ENCODE assay signal across 7 mouse cellular contexts in the genomic region with DNA sequence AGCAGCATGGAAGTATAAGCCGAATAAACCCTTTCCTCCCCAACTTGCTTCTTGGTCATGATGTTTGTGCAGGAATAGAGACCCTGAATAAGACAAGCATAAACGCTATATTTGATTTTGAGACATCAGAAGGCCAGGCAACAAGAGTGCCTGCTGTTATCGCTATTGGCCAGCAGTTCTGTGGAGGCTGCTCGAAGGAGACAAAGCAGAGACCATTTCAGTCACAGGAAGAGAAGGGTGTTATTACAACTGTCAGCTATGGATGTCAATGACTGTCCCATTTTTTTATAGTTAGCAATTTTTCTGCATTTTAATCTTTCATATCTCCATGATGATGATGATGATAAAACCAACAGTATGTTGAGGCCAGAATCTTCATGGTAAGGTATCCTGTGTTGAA.
"Had no signal": no experiment of that assay in that cellular context is flagged by ENCODE, and none has a peak within 500 bp of the region (broad histone marks: within the 10 kb centered on the region; RNA-seq: fewer than 3 reads in every experiment).

No protein-coding gene starts in this region.

- H3K9me3 ChIP-seq: intestine, embryonic 15.5 days; limb, embryonic 12.5 days; lung, embryonic 15.5 days; midbrain, embryonic 15.5 days had no signal

- H3K4me3 ChIP-seq: intestine, embryonic 15.5 days; layer of hippocampus, adult 2 months; limb, embryonic 12.5 days; lung, embryonic 15.5 days; midbrain, embryonic 15.5 days had no signal

- ATAC-seq: intestine, embryonic 15.5 days; midbrain, embryonic 15.5 days had no signal

- H3K36me3 ChIP-seq: intestine, embryonic 15.5 days; limb, embryonic 12.5 days; lung, embryonic 15.5 days; midbrain, embryonic 15.5 days had no signal

- H3K27me3 ChIP-seq: intestine, embryonic 15.5 days; limb, embryonic 12.5 days; lung, embryonic 15.5 days; midbrain, embryonic 15.5 days had no signal

- H3K4me1 ChIP-seq: intestine, embryonic 15.5 days; limb, embryonic 12.5 days; lung, embryonic 15.5 days; midbrain, embryonic 15.5 days had no signal

- DNase-seq: right cerebral cortex, postnatal 14 days had no signal

- H3K4me2 ChIP-seq: intestine, embryonic 15.5 days; limb, embryonic 12.5 days; lung, embryonic 15.5 days; midbrain, embryonic 11.5 days; midbrain, embryonic 15.5 days had no signal

- H3K9ac ChIP-seq: intestine, embryonic 15.5 days; limb, embryonic 12.5 days; lung, embryonic 15.5 days; midbrain, embryonic 15.5 days had no signal

- H3K27ac ChIP-seq: intestine, embryonic 15.5 days; layer of hippocampus, adult 2 months; limb, embryonic 12.5 days; lung, embryonic 15.5 days; midbrain, embryonic 15.5 days had no signal
